Mouse (Mus musculus) spleen, postnatal 0 days (tissue): ENCODE measurements around the gene Rhox2h. TPM values are rescaled to one million over a fixed set of nuclear protein-coding genes. Genes with fewer than 3 reads are reported as not detected.

Experiments used
- polyA plus RNA-seq: library from polyadenylated mRNA; unstranded; fragments of >200 nt; fragmentation: Nextera tagmentation; extraction: Ambion mirVana; gene quantifications from 2 replicates; pipeline ENCODE4 v1.2.1, GENCODE M21; 2015

Rhox2h gene
- polyA plus RNA-seq: not detected in 2 replicates

GRCm38 (mm10) chrX:37673177-37673576 lies at the start of gene Rhox2h:
Gene Rhox2h (minus strand): TSS chrX:37673277.

GRCm38 (mm10) chrX:37668664-37669063 lies 4.4 kb downstream of the Rhox2h start, which contains the start of gene Rhox3h:
Gene Rhox3h (minus strand): TSS chrX:37668764.

GRCm38 (mm10) chrX:37651227-37651626 lies 21.9 kb downstream of the Rhox2h start, which contains the start of gene Rhox4g:
Gene Rhox4g (minus strand): TSS chrX:37651327.

GRCm38 (mm10) chrX:37643370-37643769 lies 29.7 kb downstream of the Rhox2h start, which contains the start of gene Rhox2g:
Gene Rhox2g (minus strand): TSS chrX:37643470.

GRCm38 (mm10) chrX:37628512-37628911 lies 44.6 kb downstream of the Rhox2h start, which contains the start of gene Rhox3g:
Gene Rhox3g (minus strand): TSS chrX:37628612.

Other genes starting within 250 kb of the Rhox2h start
- not detected in 2 replicates for gene Rhox4b, start 240.8 kb downstream of the Rhox2h start, polyA plus RNA-seq
- not detected in 2 replicates for gene Rhox2c, start 219.6 kb downstream of the Rhox2h start, polyA plus RNA-seq
- not detected in 2 replicates for gene Rhox3c, start 214.7 kb downstream of the Rhox2h start, polyA plus RNA-seq
- gene Rhox4c, start 192.9 kb downstream of the Rhox2h start, polyA plus RNA-seq: not detected in 2 replicates
- not detected in 2 replicates for gene Rhox2d, start 179.8 kb downstream of the Rhox2h start, polyA plus RNA-seq
- not detected in 2 replicates for gene Rhox4d, start 158.9 kb downstream of the Rhox2h start, polyA plus RNA-seq
- not detected in 2 replicates for gene Rhox2e, start 142.8 kb downstream of the Rhox2h start, polyA plus RNA-seq
- gene Rhox3e, start 131.3 kb downstream of the Rhox2h start, polyA plus RNA-seq: not detected in 2 replicates
- gene Rhox4e, start 115.9 kb downstream of the Rhox2h start, polyA plus RNA-seq: not detected in 2 replicates
- not detected in 2 replicates for gene Rhox2f, start 101.9 kb downstream of the Rhox2h start, polyA plus RNA-seq
- gene Rhox3f, start 92.3 kb downstream of the Rhox2h start, polyA plus RNA-seq: not detected in 2 replicates
- gene Rhox4f, start 65.6 kb downstream of the Rhox2h start, polyA plus RNA-seq: not detected in 2 replicates
- not detected in 2 replicates for gene Rhox3g, start 44.7 kb downstream of the Rhox2h start, polyA plus RNA-seq
- not detected in 2 replicates for gene Rhox2g, start 29.8 kb downstream of the Rhox2h start, polyA plus RNA-seq
- not detected in 2 replicates for gene Rhox4g, start 21.9 kb downstream of the Rhox2h start, polyA plus RNA-seq
- gene Rhox3h, start 4.5 kb downstream of the Rhox2h start, polyA plus RNA-seq: not detected in 2 replicates
- 0.20 and 0.65 TPM in 2 replicates for gene Rhox5, start 131.6 kb upstream of the Rhox2h start, polyA plus RNA-seq
- not detected in 2 replicates for gene Rhox6, start 153.6 kb upstream of the Rhox2h start, polyA plus RNA-seq
- not detected in 2 replicates for gene Rhox7a, start 158.4 kb upstream of the Rhox2h start, polyA plus RNA-seq
- 0.10 and 0.35 TPM in 2 replicates for gene Rhox8, start 205.7 kb upstream of the Rhox2h start, polyA plus RNA-seq
- not detected in 2 replicates for gene Rhox7b, start 224.0 kb upstream of the Rhox2h start, polyA plus RNA-seq
- gene Rhox9, start 228.5 kb upstream of the Rhox2h start, polyA plus RNA-seq: not detected in 2 replicates